Mouse (Mus musculus) natural killer cell, adult 2 months (primary cell): ENCODE results near the gene Fchsd2.
"Not testable (repeated sequence)": the region's sequence is repeated elsewhere in the genome, so short reads cannot be mapped to it uniquely, and the experiment has no call there.

Source experiments
- DNase-seq, 2 experiments: peaks; one replicate each; pipeline ENCODE4 v3.0.0; 2022; ENCODE audit warnings: low spot score in 2 of 2

Fchsd2 gene

GRCm38 (mm10) chr7:101113410-101113809 is 20.7 kb downstream of the Fchsd2 start:
- peak in 1 of 2 experiments; percentile 39 for DNase-seq

- DNase-seq = no peak
Measured at GRCm38 (mm10) chr7:101114328-101114727, 21.7 kb downstream of the Fchsd2 start.

- no peak for DNase-seq
Measured at GRCm38 (mm10) chr7:101119391-101119790, 26.7 kb downstream of the Fchsd2 start.

GRCm38 (mm10) chr7:101123579-101124347 is 31.1 kb downstream of the Fchsd2 start:
- no peak for DNase-seq

- DNase-seq = no peak
Measured at GRCm38 (mm10) chr7:101127737-101128136, 35.1 kb downstream of the Fchsd2 start.

GRCm38 (mm10) chr7:101128536-101128935 is 35.9 kb downstream of the Fchsd2 start:
- no peak for DNase-seq

- DNase-seq = no peak
Measured at GRCm38 (mm10) chr7:101130646-101131045, 38.0 kb downstream of the Fchsd2 start.

GRCm38 (mm10) chr7:101131281-101131680 is 38.6 kb downstream of the Fchsd2 start:
- DNase-seq = no peak

GRCm38 (mm10) chr7:101133591-101133990 is 40.9 kb downstream of the Fchsd2 start:
- no peak for DNase-seq

- DNase-seq = no peak
Measured at GRCm38 (mm10) chr7:101134117-101134516, 41.5 kb downstream of the Fchsd2 start.

GRCm38 (mm10) chr7:101138819-101139218 is 46.2 kb downstream of the Fchsd2 start:
- DNase-seq = no peak

- DNase-seq = no peak
Measured at GRCm38 (mm10) chr7:101142907-101143306, 50.2 kb downstream of the Fchsd2 start.

- DNase-seq = no peak
Measured at GRCm38 (mm10) chr7:101144222-101144621, 51.6 kb downstream of the Fchsd2 start.

GRCm38 (mm10) chr7:101149039-101149438 is 56.4 kb downstream of the Fchsd2 start:
- no peak for DNase-seq

- DNase-seq = not testable (repeated sequence)
Measured at GRCm38 (mm10) chr7:101154883-101155282, 62.2 kb downstream of the Fchsd2 start.

- DNase-seq = no peak
Measured at GRCm38 (mm10) chr7:101155284-101155683, 62.6 kb downstream of the Fchsd2 start.

GRCm38 (mm10) chr7:101160266-101160665 is 67.6 kb downstream of the Fchsd2 start:
- DNase-seq = no peak

GRCm38 (mm10) chr7:101162781-101163180 is 70.1 kb downstream of the Fchsd2 start:
- DNase-seq = no peak

GRCm38 (mm10) chr7:101163878-101164277 is 71.2 kb downstream of the Fchsd2 start:
- no peak for DNase-seq

GRCm38 (mm10) chr7:101166568-101166967 is 73.9 kb downstream of the Fchsd2 start:
- DNase-seq = no peak

- no peak for DNase-seq
Measured at GRCm38 (mm10) chr7:101170482-101170881, 77.8 kb downstream of the Fchsd2 start.

GRCm38 (mm10) chr7:101171002-101171401 is 78.3 kb downstream of the Fchsd2 start:
- DNase-seq = no peak

- no peak for DNase-seq
Measured at GRCm38 (mm10) chr7:101173331-101173730, 80.7 kb downstream of the Fchsd2 start.

GRCm38 (mm10) chr7:101178751-101179150 is 86.1 kb downstream of the Fchsd2 start:
- DNase-seq = no peak
